Mouse (Mus musculus): ENCODE results near the gene B4gat1.

DNA sequence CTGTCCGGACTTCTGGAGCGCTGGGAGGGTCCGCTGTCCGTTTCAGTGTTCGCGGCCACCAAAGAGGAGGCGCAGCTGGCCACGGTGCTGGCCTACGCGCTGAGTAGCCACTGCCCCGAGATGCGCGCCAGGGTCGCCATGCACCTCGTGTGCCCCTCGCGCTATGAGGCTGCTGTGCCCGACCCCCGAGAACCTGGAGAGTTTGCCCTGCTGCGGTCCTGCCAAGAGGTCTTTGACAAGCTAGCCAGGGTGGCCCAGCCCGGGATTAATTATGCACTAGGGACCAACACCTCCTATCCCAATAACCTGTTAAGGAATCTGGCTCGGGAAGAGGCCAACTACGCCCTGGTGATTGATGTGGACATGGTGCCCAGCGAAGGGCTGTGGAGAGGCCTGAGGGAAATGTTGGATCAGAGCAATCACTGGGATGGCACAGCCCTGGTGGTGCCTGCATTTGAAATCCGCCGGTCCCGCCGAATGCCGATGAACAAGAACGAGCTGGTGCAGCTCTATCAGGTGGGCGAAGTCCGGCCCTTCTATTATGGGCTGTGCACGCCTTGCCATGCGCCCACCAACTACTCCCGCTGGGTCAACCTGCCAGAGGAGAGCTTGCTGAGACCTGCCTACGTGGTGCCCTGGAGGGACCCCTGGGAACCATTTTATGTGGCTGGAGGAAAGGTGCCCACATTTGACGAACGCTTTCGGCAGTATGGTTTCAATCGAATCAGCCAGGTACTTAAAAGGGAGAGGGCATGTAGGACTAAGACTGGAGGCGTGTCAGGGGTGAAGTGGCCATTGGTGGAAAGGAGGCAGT lies 882 bp downstream of the B4gat1 start:
- no peak for TF ChIP-seq CTCF (IDR thresholded peaks at IDR 0.05; ENCODE audit: low read depth, low read length)
- no peak for TF ChIP-seq POLR2A (IDR thresholded peaks at IDR 0.05; ENCODE audit: extremely low read depth, insufficient read depth, low read length)
